8 mouse cellular contexts compared by ENCODE assay signal in genomic region chr5:24598570-24599006, GRCm38 (mm10). TPM values are rescaled to one million over a fixed set of nuclear protein-coding genes. Genes with fewer than 3 reads are reported as not detected.
DNase-seq lines count a peak whose midpoint lies in the region; ATAC-seq and TF ChIP-seq lines count a peak whose summit lies in the region.

No protein-coding gene starts in this region.

- peak overlapping the region; percentile 80 for H3K4me2 ChIP-seq in intestine, postnatal 0 days (replicated peaks; ENCODE audit: low read depth)
- H3K4me2 ChIP-seq in lung, embryonic 16.5 days (ENCODE audit: low read depth, low read length) = peak overlapping the region; percentile 98

- DNase-seq in urinary bladder, adult 2 months (ENCODE audit: low spot score) = peak; percentile 61
- DNase-seq in urinary bladder, postnatal 10 days (ENCODE audit: low spot score) = no peak
- DNase-seq in cerebellum, postnatal 4 days (ENCODE audit: low spot score in 2 of 2) = peak; percentile 56 to 71
- peak; percentile 73 for DNase-seq in ovary, postnatal 36 days (ENCODE audit: low spot score)

- peak; percentile 68 for TF ChIP-seq CTCF in intestine, postnatal 0 days (IDR thresholded peaks at IDR 0.05; ENCODE audit: low read depth)

- peaks cover 10% of the 10 kb centered on the region; the same call in 1 of the 2 replicates for H3K36me3 ChIP-seq in intestine, postnatal 0 days (ENCODE audit: control insufficient read depth, insufficient read depth)
- peaks cover 13% of the 10 kb centered on the region for H3K36me3 ChIP-seq in lung, embryonic 16.5 days (ENCODE audit: control insufficient read depth, insufficient read depth, low read length)

- H3K27ac ChIP-seq in intestine, postnatal 0 days (ENCODE audit: low read depth, low read length) = no peak overlapping the region
- H3K27ac ChIP-seq in lung, embryonic 16.5 days (ENCODE audit: low read length) = no peak overlapping the region

- H3K9ac ChIP-seq in intestine, postnatal 0 days (ENCODE audit: low read depth, low read length) = no peak overlapping the region
- peak overlapping the region; percentile 65 for H3K9ac ChIP-seq in lung, embryonic 16.5 days (ENCODE audit: low read length)

- peak; percentile 57 for ATAC-seq in granulocyte monocyte progenitor cell, adult 5-6 weeks (replicated peaks; ENCODE audit: poor library complexity, severe bottlenecking)
- no peak for ATAC-seq in intestine, postnatal 0 days
- ATAC-seq in lung, embryonic 16.5 days (ENCODE audit: low read depth) = no peak; the same call in 1 of the 2 replicates
- ATAC-seq in erythroid progenitor cell, adult 5-6 weeks (replicated peaks; ENCODE audit: low FRiP score, poor library complexity, severe bottlenecking) = no peak

- H3K27me3 ChIP-seq in intestine, postnatal 0 days (replicated peaks; ENCODE audit: control insufficient read depth, insufficient read depth, low read length) = peaks cover 28% of the 10 kb centered on the region
- no peaks in the 10 kb centered on the region for H3K27me3 ChIP-seq in lung, embryonic 16.5 days (ENCODE audit: control insufficient read depth, insufficient read depth, low read depth, low read length)

- no peaks in the 10 kb centered on the region for H3K9me3 ChIP-seq in intestine, postnatal 0 days (ENCODE audit: control insufficient read depth)
- H3K9me3 ChIP-seq in lung, embryonic 16.5 days (ENCODE audit: control insufficient read depth, low read length) = no peaks in the 10 kb centered on the region

- H3K4me1 ChIP-seq in intestine, postnatal 0 days (replicated peaks; ENCODE audit: control insufficient read depth, insufficient read depth, low read length) = peaks cover 1% of the 10 kb centered on the region; the same call in 1 of the 2 replicates
- peaks cover 38% of the 10 kb centered on the region for H3K4me1 ChIP-seq in lung, embryonic 16.5 days (replicated peaks; ENCODE audit: control insufficient read depth, insufficient read depth, low read length)

- WGBS in intestine, postnatal 0 days = under 1% methylated on average over 40 of the region's 41 CpGs
- WGBS in lung, embryonic 16.5 days = under 1% methylated on average over 39 of the region's 41 CpGs

- peak overlapping the region; percentile 42 for H3K4me3 ChIP-seq in intestine, postnatal 0 days (ENCODE audit: low read depth, low read length)
- peak overlapping the region; percentile 55 for H3K4me3 ChIP-seq in lung, embryonic 16.5 days (ENCODE audit: low read length)

RNA-seq across cellular contexts. Expression of gene Chpf2, which starts 12.0 kb away (rescaled TPM):
- 30.2 and 34.5 TPM in 2 replicates for polyA plus RNA-seq in urinary bladder, adult 2 months (2012; rRNA removed)
- 17.8 and 17.9 TPM in 2 replicates for total RNA-seq in granulocyte monocyte progenitor cell, adult 5-6 weeks (2014; fragmentation: Nextera tagmentation)
- total RNA-seq in granulocyte monocyte progenitor cell, adult 5-6 weeks (2017) = 10.4 and 29.2 TPM in 2 replicates
- 23.5 and 24.4 TPM in 2 replicates for polyA plus RNA-seq in intestine, postnatal 0 days (2015; fragmentation: Nextera tagmentation; extraction: Ambion mirVana)
- polyA plus RNA-seq in lung, embryonic 16.5 days (2015; fragmentation: Nextera tagmentation; extraction: Ambion mirVana) = 19.4 and 20.2 TPM in 2 replicates
- 5.9 and 10.5 TPM in 2 replicates for total RNA-seq in erythroid progenitor cell, adult 5-6 weeks (2015; ENCODE audit: low replicate concordance)
- 5.5 and 11.9 TPM in 2 replicates for total RNA-seq in erythroid progenitor cell, adult 5-6 weeks (2017; ENCODE audit: low replicate concordance)

RNA-seq across cellular contexts. Expression of gene Abcf2, which starts 21.3 kb away (rescaled TPM):
- 44.5 and 50.0 TPM in 2 replicates for polyA plus RNA-seq in urinary bladder, adult 2 months (2012; rRNA removed)
- 51.6 and 74.3 TPM in 2 replicates for total RNA-seq in granulocyte monocyte progenitor cell, adult 5-6 weeks (2014; fragmentation: Nextera tagmentation)
- 98.3 and 98.8 TPM in 2 replicates for total RNA-seq in granulocyte monocyte progenitor cell, adult 5-6 weeks (2017)
- 40.1 and 40.5 TPM in 2 replicates for polyA plus RNA-seq in intestine, postnatal 0 days (2015; fragmentation: Nextera tagmentation; extraction: Ambion mirVana)
- polyA plus RNA-seq in lung, embryonic 16.5 days (2015; fragmentation: Nextera tagmentation; extraction: Ambion mirVana) = 88.9 and 93.4 TPM in 2 replicates
- total RNA-seq in erythroid progenitor cell, adult 5-6 weeks (2015; ENCODE audit: low replicate concordance) = 14.7 and 18.0 TPM in 2 replicates
- total RNA-seq in erythroid progenitor cell, adult 5-6 weeks (2017; ENCODE audit: low replicate concordance) = 13.7 and 18.1 TPM in 2 replicates

RNA-seq across cellular contexts. Expression of gene Smarcd3, which starts 25.6 kb away (rescaled TPM):
- polyA plus RNA-seq in urinary bladder, adult 2 months (2012; rRNA removed) = 80.3 and 83.2 TPM in 2 replicates
- total RNA-seq in granulocyte monocyte progenitor cell, adult 5-6 weeks (2014; fragmentation: Nextera tagmentation) = not detected in 2 replicates
- 0.05 and 0.34 TPM in 2 replicates for total RNA-seq in granulocyte monocyte progenitor cell, adult 5-6 weeks (2017)
- polyA plus RNA-seq in intestine, postnatal 0 days (2015; fragmentation: Nextera tagmentation; extraction: Ambion mirVana) = 6.6 and 6.8 TPM in 2 replicates
- 21.1 and 22.2 TPM in 2 replicates for polyA plus RNA-seq in lung, embryonic 16.5 days (2015; fragmentation: Nextera tagmentation; extraction: Ambion mirVana)
- not detected in 2 replicates for total RNA-seq in erythroid progenitor cell, adult 5-6 weeks (2015; ENCODE audit: low replicate concordance)
- not detected in 2 replicates for total RNA-seq in erythroid progenitor cell, adult 5-6 weeks (2017; ENCODE audit: low replicate concordance)

RNA-seq across cellular contexts. Expression of gene 4931409K22Rik, which starts 42.0 kb away (rescaled TPM):
- not detected in 2 replicates for polyA plus RNA-seq in urinary bladder, adult 2 months (2012; rRNA removed)
- total RNA-seq in granulocyte monocyte progenitor cell, adult 5-6 weeks (2014; fragmentation: Nextera tagmentation) = not detected in 2 replicates
- not detected in 2 replicates for total RNA-seq in granulocyte monocyte progenitor cell, adult 5-6 weeks (2017)
- polyA plus RNA-seq in intestine, postnatal 0 days (2015; fragmentation: Nextera tagmentation; extraction: Ambion mirVana) = not detected in 2 replicates
- 0.14 TPM in 1 of 2 replicates, not detected in the other for polyA plus RNA-seq in lung, embryonic 16.5 days (2015; fragmentation: Nextera tagmentation; extraction: Ambion mirVana)
- not detected in 2 replicates for total RNA-seq in erythroid progenitor cell, adult 5-6 weeks (2015; ENCODE audit: low replicate concordance)
- not detected in 2 replicates for total RNA-seq in erythroid progenitor cell, adult 5-6 weeks (2017; ENCODE audit: low replicate concordance)

RNA-seq across cellular contexts. Expression of gene Asb10, which starts 57.8 kb away (rescaled TPM):
- polyA plus RNA-seq in urinary bladder, adult 2 months (2012; rRNA removed) = 0.45 and 0.72 TPM in 2 replicates
- not detected in 2 replicates for total RNA-seq in granulocyte monocyte progenitor cell, adult 5-6 weeks (2014; fragmentation: Nextera tagmentation)
- total RNA-seq in granulocyte monocyte progenitor cell, adult 5-6 weeks (2017) = not detected in 2 replicates
- 0.09 and 0.18 TPM in 2 replicates for polyA plus RNA-seq in intestine, postnatal 0 days (2015; fragmentation: Nextera tagmentation; extraction: Ambion mirVana)
- 0.13 and 0.63 TPM in 2 replicates for polyA plus RNA-seq in lung, embryonic 16.5 days (2015; fragmentation: Nextera tagmentation; extraction: Ambion mirVana)
- not detected in 2 replicates for total RNA-seq in erythroid progenitor cell, adult 5-6 weeks (2015; ENCODE audit: low replicate concordance)
- not detected in 2 replicates for total RNA-seq in erythroid progenitor cell, adult 5-6 weeks (2017; ENCODE audit: low replicate concordance)
